Mouse (Mus musculus): ENCODE measurements at regions not wholly inside any gene's neighbourhood (a gene's known extent, or its start where the extent isn't known, plus 50 kb on each side); places are given as distances from the start of the nearest gene placed in this dataset. TPM values are rescaled to one million over a fixed set of nuclear protein-coding genes. Genes with fewer than 3 reads are reported as not detected.
A peak's percentile ranks its signal among the peaks of the same experiment; 100 is the strongest.

GRCm38 (mm10) chr2:16929974-16930373 lies 573.9 kb downstream of the Plxdc2 start:
- no peaks in the 10 kb centered on the region for H3K36me3 ChIP-seq
- no peak overlapping the region for H3K4me2 ChIP-seq (replicated peaks)
- no peaks in the 10 kb centered on the region for H3K27me3 ChIP-seq (replicated peaks)
- no peak for ATAC-seq (ENCODE audit: low FRiP score, low read depth)
- H3K27ac ChIP-seq: no peak overlapping the region
- no peak overlapping the region for H3K4me3 ChIP-seq
- H3K9me3 ChIP-seq: no peaks in the 10 kb centered on the region
- no peaks in the 10 kb centered on the region for H3K4me1 ChIP-seq
- 90% methylated on average over 3 of the region's 3 CpGs for WGBS
- no peak overlapping the region for H3K9ac ChIP-seq

- Histone ChIP-seq H3K4me2 (replicated peaks) (no peak overlapping the region), H3K4me3 (no peak overlapping the region), H3K4me1 (no peaks in the 10 kb centered on the region), H3K9me3 (no peaks in the 10 kb centered on the region; the same call in 1 of the 2 replicates), H3K27me3 (replicated peaks) (no peaks in the 10 kb centered on the region), H3K36me3 (no peaks in the 10 kb centered on the region), H3K27ac (no peak overlapping the region), H3K9ac (no peak overlapping the region)
- ATAC-seq (ENCODE audit: low FRiP score, low read depth): peak; percentile 41; the same call in 1 of the 2 replicates
- 84% methylated on average over 3 of the region's 3 CpGs for WGBS
These were observed 603.3 kb downstream of the Plxdc2 start for GRCm38 (mm10) chr2:16959432-16959831.

- 2% methylated on average over 4 of the region's 4 CpGs for WGBS
These were observed 621.3 kb downstream of the Plxdc2 start for GRCm38 (mm10) chr2:16977380-16977779.

GRCm38 (mm10) chr2:16982823-16983222 lies 626.7 kb downstream of the Plxdc2 start:
- Histone ChIP-seq H3K4me1 (no peaks in the 10 kb centered on the region), H3K4me2 (replicated peaks) (no peak overlapping the region), H3K36me3 (no peaks in the 10 kb centered on the region), H3K4me3 (no peak overlapping the region), H3K27me3 (replicated peaks) (no peaks in the 10 kb centered on the region), H3K27ac (no peak overlapping the region), H3K9ac (no peak overlapping the region), H3K9me3 (no peaks in the 10 kb centered on the region)
- ATAC-seq (ENCODE audit: low FRiP score, low read depth): no peak
- WGBS: 85% methylated on average over 1 of the region's 1 CpGs

More at GRCm38 (mm10) chr2:16977380-16977779, 621.3 kb downstream of the Plxdc2 start:
- H3K36me3 ChIP-seq: no peaks in the 10 kb centered on the region
- H3K4me2 ChIP-seq (replicated peaks): no peak overlapping the region
- no peak overlapping the region for H3K9ac ChIP-seq
- ATAC-seq (ENCODE audit: low FRiP score, low read depth): 0 out of 2 replicates have a peak, but pooled peaks have one; percentile 37
- H3K27me3 ChIP-seq (replicated peaks): no peaks in the 10 kb centered on the region
- no peaks in the 10 kb centered on the region for H3K9me3 ChIP-seq
- H3K27ac ChIP-seq: no peak overlapping the region
- no peaks in the 10 kb centered on the region; the same call in 1 of the 2 replicates for H3K4me1 ChIP-seq
- H3K4me3 ChIP-seq: no peak overlapping the region

GRCm38 (mm10) chr2:16983583-16984221 lies 627.6 kb downstream of the Plxdc2 start:
- Histone ChIP-seq H3K4me1 (no peaks in the 10 kb centered on the region), H3K4me2 (replicated peaks) (no peak overlapping the region), H3K36me3 (no peaks in the 10 kb centered on the region), H3K9ac (no peak overlapping the region), H3K27me3 (replicated peaks) (no peaks in the 10 kb centered on the region), H3K9me3 (no peaks in the 10 kb centered on the region), H3K27ac (no peak overlapping the region), H3K4me3 (no peak overlapping the region)
- 85% methylated on average over 5 of the region's 5 CpGs for WGBS
- no peak for ATAC-seq (ENCODE audit: low FRiP score, low read depth)

Small RNAs in the stretch of these regions (microRNA-seq; reads per million reads assigned to microRNA genes)
- gene Gm24933: not detected

Data from neural tube, embryonic 12.5 days (tissue).